Mouse (Mus musculus): ENCODE results near the gene Plekhh2.

GRCm38 (mm10) chr17:84631836-84632235, 120.1 kb downstream of the Plekhh2 start:
- TF ChIP-seq CTCF (IDR thresholded peaks at IDR 0.05; ENCODE audit: low read depth) (no peak), EP300 (IDR thresholded peaks at IDR 0.05; ENCODE audit: low read depth) (no peak)
